Mouse (Mus musculus) embryonic stem cell, embryonic (primary cell): ENCODE data around the gene Rnf168.
"Not testable (repeated sequence)": the region's sequence is repeated elsewhere in the genome, so short reads cannot be mapped to it uniquely, and the experiment has no call there.

Source experiments
- CTCF ChIA-PET, 4 experiments: fragments of 300-600 bp in 2 of 4; fragments of 350-600 bp in 2 of 4; sonication (Branson Sonifier 250); formaldehyde crosslinking; loops; one replicate each; lab custom pipeline; 2022; ENCODE audit warnings: inconsistent platforms in 2 of 4; lab: Charles Lee
- POLR2A ChIA-PET, 4 experiments: fragments of 300-600 bp in 2 of 4; fragments of 350-600 bp in 2 of 4; sonication (Branson Sonifier 250); formaldehyde crosslinking; loops; one replicate each; lab custom pipeline; 2022; ENCODE audit warnings: antibody characterized with exemption in 4 of 4, inconsistent platforms in 1 of 4; lab: Charles Lee

The Rnf168 gene

GRCm38 (mm10) chr16:32277308-32278256, at the start of gene Rnf168:
TSS of gene Rnf168 (plus strand) at chr16:32277459.
- CTCF ChIA-PET = interaction anchor here in 1 of 4 experiments (1.4 kb wide), 1 partner anchor 75 kb away, joined by 3 read pairs; no protein-coding TSS in a partner anchor
- POLR2A ChIA-PET = interaction anchor here in 3 of 4 experiments (0.6 to 4.2 kb wide), 52 partner anchors 10 to 778 kb away, joined by 3 to 37 read pairs (median 4); partner anchors contain the start of genes Ubxn7 (in 3 of the 3), Fbxo45 (in 2 of the 3), Wdr53 (in 2 of the 3) and Iqcg (in 1 of the 3)

DNA sequence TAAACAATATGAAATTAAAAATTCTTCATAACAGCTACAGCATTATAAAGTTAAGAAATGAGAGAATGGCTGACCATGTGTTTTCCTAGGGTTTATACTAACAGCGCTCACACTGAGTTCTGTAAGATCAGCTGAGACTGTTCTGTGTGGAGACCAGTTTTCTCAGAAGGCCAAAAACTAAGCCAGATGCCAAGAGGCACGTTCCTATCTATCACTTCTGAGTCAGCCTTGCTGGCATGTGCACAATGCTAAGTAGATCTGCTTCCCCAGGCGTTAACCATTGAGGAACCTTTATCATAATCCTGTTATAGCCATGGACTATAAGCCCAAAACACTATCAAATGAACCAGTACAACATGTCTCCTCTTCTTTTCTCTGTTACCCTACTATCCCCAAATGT, 45.2 kb upstream of the Rnf168 start:
- POLR2A ChIA-PET, CTCF ChIA-PET: not testable (repeated sequence)

- ChIA-PET POLR2A (interaction anchor here in 2 of 4 experiments (0.9 to 2.1 kb wide), 3 partner anchors 8 to 9 kb away, joined by 3 to 9 read pairs (median 3); partner anchors contain the start of genes Fbxo45 (in 2 of the 2) and Wdr53 (in 2 of the 2)), CTCF (no interaction called here)
Observed at GRCm38 (mm10) chr16:32237930-32238680, 39.2 kb upstream of the Rnf168 start.

DNA sequence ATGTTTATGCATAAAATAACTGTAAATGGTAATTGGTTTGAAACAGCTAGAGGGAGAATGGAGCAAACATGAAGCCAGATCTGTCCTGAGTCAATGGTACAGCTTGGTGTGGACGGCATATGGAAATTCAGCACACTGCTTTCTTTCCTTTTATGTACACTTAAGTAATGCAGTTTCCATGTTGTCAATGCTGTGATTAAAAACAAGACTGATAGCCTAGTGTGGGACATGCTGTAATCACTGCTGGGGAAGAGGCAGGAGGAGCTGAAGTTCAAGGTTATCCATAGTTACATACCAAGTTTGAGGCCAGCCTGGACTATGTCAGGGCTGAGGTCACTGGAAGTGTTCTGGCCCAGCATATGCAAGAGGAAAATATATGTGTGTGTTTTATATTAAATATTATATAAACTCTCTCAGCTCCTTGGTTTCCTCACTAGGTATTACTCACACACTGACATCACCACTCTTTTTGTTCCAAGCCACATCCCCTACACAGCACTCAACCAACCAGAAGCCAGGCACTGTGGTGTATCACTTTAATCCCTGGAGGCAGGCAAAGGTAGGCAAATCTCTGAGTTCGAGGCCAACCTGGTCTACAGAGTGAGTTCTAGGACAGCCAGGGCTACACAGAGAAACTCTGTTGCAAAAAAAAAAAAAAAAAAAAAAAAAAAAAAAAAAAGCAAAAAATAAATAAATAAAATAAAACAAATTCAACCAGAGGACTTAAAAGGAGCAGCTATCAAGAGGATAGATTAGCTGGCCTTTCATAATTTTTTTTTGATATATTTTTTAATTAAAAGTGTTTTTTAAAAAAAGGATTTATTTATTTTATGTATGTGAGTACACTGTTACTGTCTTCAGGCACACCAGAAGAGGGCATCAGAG, 37.6 kb upstream of the Rnf168 start:
- POLR2A ChIA-PET = interaction anchor here in 3 of 4 experiments (0.6 to 1.1 kb wide), 8 partner anchors 9 to 756 kb away, joined by 3 to 11 read pairs (median 4); no protein-coding TSS in a partner anchor
- CTCF ChIA-PET = interaction anchor here in 1 of 4 experiments (0.7 kb wide), 1 partner anchor 69 kb away, joined by 3 read pairs; no protein-coding TSS in a partner anchor

- ChIA-PET POLR2A (interaction anchor here in 3 of 4 experiments (0.6 to 3.1 kb wide), 9 partner anchors 13 to 812 kb away, joined by 3 to 16 read pairs (median 3); partner anchors contain the start of genes Iqcg (in 1 of the 3), Nrros (in 1 of the 3), Rnf168 (in 1 of the 3) and Rpl35a (in 1 of the 3)), CTCF (interaction anchor here in 2 of 4 experiments (1.2 to 1.8 kb wide), 2 partner anchors 17 to 41 kb away, joined by 3 read pairs; no protein-coding TSS in a partner anchor)
Observed at GRCm38 (mm10) chr16:32243901-32244300, 33.4 kb upstream of the Rnf168 start.

GRCm38 (mm10) chr16:32246351-32246791, 30.9 kb upstream of the Rnf168 start:
- ChIA-PET CTCF (interaction anchor here in 2 of 4 experiments (0.6 to 1.2 kb wide), 4 partner anchors 39 to 265 kb away, joined by 3 to 5 read pairs (median 4); no protein-coding TSS in a partner anchor), POLR2A (interaction anchor here (0.5 to 2.2 kb wide), 53 partner anchors 8 to 810 kb away, joined by 3 to 15 read pairs (median 4); partner anchors contain the start of genes Rnf168 (in 2 of the 4), Senp5 (in 2 of the 4), Tfrc (in 2 of the 4) and Ubxn7 (in 2 of the 4))

DNA sequence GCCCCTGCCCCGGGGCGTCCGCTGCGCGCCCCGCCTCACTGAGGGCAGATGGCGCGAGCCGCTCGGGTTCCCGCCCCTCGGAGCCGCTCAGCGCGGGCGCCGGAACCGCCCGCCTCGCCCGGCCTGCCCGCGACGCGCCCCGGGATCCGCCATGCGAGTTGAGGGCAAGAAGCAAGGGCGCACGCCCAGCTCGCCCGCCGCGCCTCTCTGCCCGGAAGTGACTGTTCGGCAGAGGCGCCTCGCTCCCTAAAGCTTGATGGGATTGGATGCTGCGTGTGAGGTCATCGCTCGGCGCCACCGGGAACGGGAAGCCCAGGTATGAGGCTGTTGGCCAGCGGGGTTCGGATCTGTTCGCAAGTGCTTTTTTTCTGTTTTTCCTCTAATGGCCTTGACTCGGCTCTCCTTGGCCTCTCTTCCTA, 30.3 kb upstream of the Rnf168 start, which contains the start of the genes Fbxo45 and Wdr53:
TSS of gene Fbxo45 (minus strand) at position 207 of the 419 bp plus-strand sequence.
TSS of gene Wdr53 (plus strand) at position 276 of the 419 bp plus-strand sequence.
- ChIA-PET POLR2A (interaction anchor here (0.5 to 2.2 kb wide), 48 partner anchors 8 to 809 kb away, joined by 3 to 15 read pairs (median 4); partner anchors contain the start of genes Rnf168 (in 2 of the 4), Senp5 (in 2 of the 4), Tfrc (in 2 of the 4) and Iqcg (in 1 of the 4)), CTCF (interaction anchor here in 1 of 4 experiments (0.7 to 1.2 kb wide), 2 partner anchors 39 to 253 kb away, joined by 3 read pairs; no protein-coding TSS in a partner anchor)

DNA sequence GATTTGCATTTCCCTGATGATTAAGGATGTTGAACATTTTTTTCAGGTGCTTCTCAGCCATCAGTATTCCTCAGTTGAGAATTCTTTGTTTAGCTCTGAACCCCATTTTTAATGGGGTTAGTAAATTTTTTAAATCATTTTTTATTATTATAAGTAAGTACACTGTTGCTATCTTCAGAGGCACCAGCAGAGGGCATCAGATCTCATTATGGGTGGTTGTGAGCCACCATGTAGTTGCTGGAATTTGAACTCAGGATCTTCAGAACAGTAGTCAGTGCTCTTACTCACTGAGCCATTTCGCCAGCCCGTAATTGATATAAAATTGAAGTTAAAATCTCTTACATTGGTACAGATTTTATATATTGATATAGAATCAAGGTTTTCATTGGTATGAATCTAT, 13.0 kb upstream of the Rnf168 start:
- CTCF ChIA-PET = interaction anchor here in 2 of 4 experiments (0.6 to 1.9 kb wide), 2 partner anchors 9 to 448 kb away, joined by 3 to 7 read pairs; no protein-coding TSS in a partner anchor

GRCm38 (mm10) chr16:32271291-32271690, 6.0 kb upstream of the Rnf168 start, which contains the start of gene Smco1:
TSS of gene Smco1 (plus strand) at chr16:32271468.
- ChIA-PET CTCF (interaction anchor here in 1 of 4 experiments (0.7 to 0.9 kb wide), 2 partner anchors 12 to 323 kb away, joined by 3 read pairs; no protein-coding TSS in a partner anchor), POLR2A (interaction anchor here in 3 of 4 experiments (0.6 to 1.1 kb wide), 5 partner anchors 12 to 337 kb away, joined by 3 to 5 read pairs (median 3); partner anchors contain the start of gene Tfrc (in 1 of the 3))

More for the DNA sequence above, 13.0 kb upstream of the Rnf168 start:
- POLR2A ChIA-PET = interaction anchor here in 1 of 4 experiments (1.0 to 3.5 kb wide), 2 partner anchors 13 to 26 kb away, joined by 3 to 10 read pairs; partner anchors contain the start of gene Rnf168

DNA sequence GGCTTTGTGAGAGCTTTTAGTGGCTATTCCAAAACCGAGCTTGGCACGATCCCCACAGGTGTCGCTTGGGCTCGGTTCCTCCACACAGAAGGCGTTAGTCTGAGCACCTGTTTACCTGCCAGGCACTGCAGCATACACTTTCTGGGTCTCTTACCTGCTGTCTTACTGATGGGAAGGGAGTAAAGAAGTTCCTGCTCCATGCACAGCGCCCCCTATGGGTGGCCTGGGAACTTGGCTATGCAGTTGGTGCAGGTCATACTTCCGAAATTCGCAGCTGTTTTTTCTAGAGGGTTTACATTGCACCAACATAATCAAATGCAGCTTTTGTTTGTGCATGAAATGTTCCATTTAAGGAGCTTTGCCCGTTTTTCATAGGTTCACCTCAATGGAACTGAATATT, 3.9 kb upstream of the Rnf168 start:
- CTCF ChIA-PET = interaction anchor here (0.5 to 2.1 kb wide), 40 partner anchors 10 to 1612 kb away, joined by 3 to 10 read pairs (median 4); partner anchors contain the start of gene Ubxn7 (in 3 of the 4)

GRCm38 (mm10) chr16:32275041-32275440, 2.2 kb upstream of the Rnf168 start:
- POLR2A ChIA-PET = interaction anchor here in 3 of 4 experiments (0.7 to 4.2 kb wide), 15 partner anchors 12 to 942 kb away, joined by 3 to 37 read pairs (median 3); partner anchors contain the start of genes Fbxo45 (in 3 of the 3), Wdr53 (in 3 of the 3) and Ubxn7 (in 2 of the 3)
- CTCF ChIA-PET = interaction anchor here in 1 of 4 experiments (0.6 to 1.0 kb wide), 4 partner anchors 60 to 1897 kb away, joined by 3 to 10 read pairs (median 4); no protein-coding TSS in a partner anchor

More for the DNA sequence above, 3.9 kb upstream of the Rnf168 start:
- POLR2A ChIA-PET = interaction anchor here (0.6 to 2.2 kb wide), 26 partner anchors 11 to 552 kb away, joined by 3 to 9 read pairs (median 3); partner anchors contain the start of genes Fbxo45 (in 3 of the 4) and Wdr53 (in 3 of the 4)

DNA sequence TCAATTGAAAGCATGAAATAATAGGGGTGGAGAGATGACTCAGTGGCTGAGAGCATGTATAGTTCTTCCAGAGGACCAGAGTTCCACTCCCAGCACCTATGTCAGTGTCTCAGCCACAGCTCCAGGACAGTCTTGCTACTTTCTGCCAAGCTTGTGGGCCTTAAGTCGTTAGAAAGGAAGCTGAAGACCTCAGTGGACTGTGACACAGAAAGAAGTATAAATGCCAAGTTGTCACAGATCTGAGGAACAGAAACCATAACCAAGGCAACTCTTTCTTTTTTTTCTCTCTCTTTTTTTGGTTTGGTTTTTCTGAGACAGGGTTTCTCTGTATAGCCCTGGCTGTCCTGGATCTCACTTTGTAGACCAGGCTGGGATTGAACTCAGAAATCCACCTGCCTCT, 1.4 kb upstream of the Rnf168 start:
- ChIA-PET CTCF (no interaction called here), POLR2A (interaction anchor here in 3 of 4 experiments (1.2 to 4.2 kb wide), 6 partner anchors 16 to 56 kb away, joined by 6 to 37 read pairs (median 16); partner anchors contain the start of genes Fbxo45 (in 1 of the 3), Ubxn7 (in 1 of the 3) and Wdr53 (in 1 of the 3))

- CTCF ChIA-PET = interaction anchor here in 1 of 4 experiments (0.6 to 0.7 kb wide), 2 partner anchors 180 to 186 kb away, joined by 5 to 9 read pairs; no protein-coding TSS in a partner anchor
- POLR2A ChIA-PET = interaction anchor here in 3 of 4 experiments (0.7 to 4.2 kb wide), 22 partner anchors 11 to 1154 kb away, joined by 3 to 37 read pairs (median 5); partner anchors contain the start of genes Ubxn7 (in 2 of the 3), Fbxo45 (in 1 of the 3), Iqcg (in 1 of the 3) and Pigz (in 1 of the 3)
Observed at GRCm38 (mm10) chr16:32278396-32278795, 1.1 kb downstream of the Rnf168 start.

DNA sequence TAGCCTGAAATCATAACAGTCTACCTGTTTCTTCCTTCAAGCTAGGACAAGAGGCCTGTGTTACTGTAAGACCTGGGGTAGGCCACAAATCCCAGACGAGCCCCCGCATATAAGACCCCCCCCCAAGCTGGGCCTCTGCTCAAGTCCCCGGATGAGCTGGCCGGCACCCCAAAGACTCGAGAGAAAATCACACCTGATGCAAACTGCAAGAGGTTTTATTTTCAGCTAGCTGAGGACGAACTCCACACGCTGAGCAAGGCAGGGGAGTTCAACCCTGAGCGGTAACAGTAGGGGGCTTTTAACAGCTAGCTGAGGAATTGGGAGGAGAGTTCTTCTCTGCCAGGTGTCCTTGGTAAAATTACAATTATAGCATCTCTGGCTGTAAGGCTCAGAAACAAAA, 3.0 kb downstream of the Rnf168 start:
- CTCF ChIA-PET = interaction anchor here in 2 of 4 experiments (0.6 kb wide), 2 partner anchors 289 to 371 kb away, joined by 3 to 4 read pairs; no protein-coding TSS in a partner anchor

More for the DNA sequence above, 3.0 kb downstream of the Rnf168 start:
- POLR2A ChIA-PET = interaction anchor here in 3 of 4 experiments (0.6 to 2.8 kb wide), 17 partner anchors 10 to 647 kb away, joined by 3 to 27 read pairs (median 5); partner anchors contain the start of gene Ubxn7 (in 1 of the 3)
